Mouse (Mus musculus) midbrain, embryonic 14.5 days (tissue): ENCODE measurements around the gene Cdk12. TPM values are rescaled to one million over a fixed set of nuclear protein-coding genes. Genes with fewer than 3 reads are reported as not detected.

Experiments
- ATAC-seq: fragments of 200-750 bp; cut with Nextera tagmentation; 2 replicates; pipeline ENCODE4 v1.8.0; 2017; ENCODE audit warnings: moderate number of reproducible peaks, moderate library complexity; ENCODE audit not compliant: low FRiP score, low TSS enrichment
- DNase-seq: peaks from one replicate; pipeline ENCODE4 v3.0.0-alpha.2; 2015
- H3K27ac ChIP-seq: fragments of 300-500 bp; sonication (generic); replicated peaks from 2 replicates; pipeline ENCODE4 v1.5.1; 2014; ENCODE audit warnings: mild to moderate bottlenecking, low read depth, low read length, moderate library complexity
- H3K27me3 ChIP-seq: fragments of 300-500 bp; sonication (generic); 2 replicates; pipeline ENCODE4 v1.6.1; 2014; ENCODE audit warnings: low read length, control low read depth, mixed read lengths; ENCODE audit not compliant: control insufficient read depth, insufficient read depth
- H3K36me3 ChIP-seq: fragments of 300-500 bp; sonication (generic); 2 replicates; pipeline ENCODE4 v1.6.1; 2014; ENCODE audit warnings: low read length, control low read depth; ENCODE audit not compliant: control insufficient read depth, insufficient read depth
- H3K4me1 ChIP-seq: fragments of 300-500 bp; sonication (generic); 2 replicates; pipeline ENCODE4 v1.6.1; 2014; ENCODE audit warnings: mild to moderate bottlenecking, antibody characterized with exemption, low read length, control low read depth; ENCODE audit not compliant: control insufficient read depth, insufficient read depth
- H3K4me2 ChIP-seq: fragments of 300-500 bp; sonication (generic); 2 replicates; pipeline ENCODE4 v1.6.1; 2014; ENCODE audit warnings: mild to moderate bottlenecking, low read length, moderate library complexity
- H3K4me3 ChIP-seq: fragments of 300-500 bp; sonication (generic); replicated peaks from 2 replicates; pipeline ENCODE4 v1.5.1; 2014; ENCODE audit warnings: low read depth, low read length
- H3K9ac ChIP-seq: fragments of 300-500 bp; sonication (generic); replicated peaks from 2 replicates; pipeline ENCODE4 v1.6.1; 2014; ENCODE audit warnings: mild to moderate bottlenecking, low read length, moderate library complexity
- H3K9me3 ChIP-seq: fragments of 300-500 bp; sonication (generic); 2 replicates; pipeline ENCODE4 v1.6.1; 2016; ENCODE audit warnings: low read length, control low read depth, mixed read lengths; ENCODE audit not compliant: control insufficient read depth
- WGBS: fragments of 180-500 bp; shearing (Covaris S2); extraction: QIAGEN DNeasy Blood & Tissue Kit; methylation state at CpG from one replicate; pipeline ENCODE4 v1.1.7; 2014; 5-methylcytosine and 5-hydroxymethylcytosine counted together
- polyA plus RNA-seq: library from polyadenylated mRNA; unstranded; fragments of >200 nt; fragmentation: Nextera tagmentation; extraction: Ambion mirVana; gene quantifications from 2 replicates; pipeline ENCODE4 v1.2.1, GENCODE M21; 2014

Gene Cdk12
- polyA plus RNA-seq, 1 experiment from 2014 or later: 12.4 TPM

DNA sequence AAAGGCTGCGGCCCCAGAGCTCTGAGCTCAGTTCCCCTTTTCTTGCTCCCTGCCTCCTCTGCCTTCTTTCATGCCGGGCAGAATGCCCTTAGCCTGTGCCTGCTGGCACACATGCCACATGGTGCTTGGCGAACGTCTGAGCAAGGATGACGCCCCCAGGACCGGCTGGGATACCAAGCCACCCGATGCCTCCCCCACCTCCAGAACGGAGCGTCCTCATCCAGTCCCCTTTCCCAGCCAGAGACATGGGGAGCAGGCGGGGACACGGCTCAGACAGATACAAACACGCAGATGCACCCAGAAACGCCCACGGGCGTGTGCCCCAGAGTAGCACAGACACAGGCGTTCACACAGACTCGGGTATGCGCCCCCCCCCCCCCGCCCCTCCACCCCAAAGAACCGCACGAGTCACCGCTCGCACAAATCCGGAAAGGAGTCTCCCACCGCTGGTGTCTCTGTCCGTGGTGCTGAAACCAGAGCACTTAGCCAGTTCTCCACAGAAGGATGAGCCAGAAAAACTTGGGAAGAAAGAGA, 111.0 kb downstream of the Cdk12 start:
- Histone ChIP-seq H3K4me1 (no peaks in the 10 kb centered on the region), H3K4me2 (0 out of 2 replicates have a peak overlapping the region, but pooled peaks have one; percentile 19), H3K36me3 (no peaks in the 10 kb centered on the region), H3K9me3 (no peaks in the 10 kb centered on the region), H3K27me3 (peaks cover 65% of the 10 kb centered on the region), H3K4me3 (no peak overlapping the region), H3K27ac (no peak overlapping the region), H3K9ac (no peak overlapping the region)
- 1% methylated on average over 26 of the region's 26 CpGs for WGBS
- ATAC-seq: no peak
- peak; percentile 71 for DNase-seq

- H3K4me3 ChIP-seq: no peak overlapping the region
- H3K9ac ChIP-seq: no peak overlapping the region
- DNase-seq: no peak
- WGBS: 2% methylated on average over 7 of the region's 7 CpGs
- H3K4me1 ChIP-seq: no peaks in the 10 kb centered on the region
- H3K9me3 ChIP-seq: no peaks in the 10 kb centered on the region
- no peak overlapping the region for H3K27ac ChIP-seq
- no peak overlapping the region for H3K4me2 ChIP-seq
- H3K36me3 ChIP-seq: no peaks in the 10 kb centered on the region
- peaks cover 91% of the 10 kb centered on the region for H3K27me3 ChIP-seq
- no peak for ATAC-seq
Observed at GRCm38 (mm10) chr11:98317479-98317878, 114.6 kb downstream of the Cdk12 start.

DNA sequence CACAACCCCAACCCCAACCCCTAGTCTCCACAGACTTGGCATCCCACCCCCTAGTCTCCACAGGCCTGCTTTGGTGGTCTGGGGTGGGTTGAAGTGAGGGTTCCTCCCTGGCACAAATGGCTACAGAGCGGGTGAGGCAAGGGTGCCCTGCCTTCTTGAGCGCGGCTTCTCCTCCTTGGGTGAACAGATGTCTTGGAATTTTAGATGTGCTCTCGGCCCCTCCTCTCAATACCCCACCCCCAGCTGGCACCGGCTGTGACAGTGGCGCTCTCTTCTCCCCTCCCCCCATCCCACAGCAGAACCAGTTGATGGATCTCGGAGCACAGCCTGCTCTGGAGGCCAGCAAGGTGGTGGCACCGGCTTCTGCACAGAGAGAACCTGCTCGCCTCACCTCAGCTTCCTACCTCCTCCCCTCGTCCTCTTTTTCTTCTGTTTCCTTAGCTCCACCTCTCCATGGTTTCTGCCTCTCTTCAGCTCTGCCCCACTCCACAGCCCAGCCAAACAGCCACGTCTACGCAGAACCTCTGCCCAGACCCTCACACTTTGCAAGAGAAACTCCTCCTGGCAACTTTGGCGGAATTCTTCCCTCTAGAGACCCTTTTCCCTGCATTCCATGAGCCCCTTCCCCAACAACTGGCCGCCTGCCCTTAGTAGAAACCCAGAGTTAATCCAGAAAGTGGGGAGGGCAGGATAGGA, 115.7 kb downstream of the Cdk12 start:
- no peak overlapping the region for H3K27ac ChIP-seq

DNA sequence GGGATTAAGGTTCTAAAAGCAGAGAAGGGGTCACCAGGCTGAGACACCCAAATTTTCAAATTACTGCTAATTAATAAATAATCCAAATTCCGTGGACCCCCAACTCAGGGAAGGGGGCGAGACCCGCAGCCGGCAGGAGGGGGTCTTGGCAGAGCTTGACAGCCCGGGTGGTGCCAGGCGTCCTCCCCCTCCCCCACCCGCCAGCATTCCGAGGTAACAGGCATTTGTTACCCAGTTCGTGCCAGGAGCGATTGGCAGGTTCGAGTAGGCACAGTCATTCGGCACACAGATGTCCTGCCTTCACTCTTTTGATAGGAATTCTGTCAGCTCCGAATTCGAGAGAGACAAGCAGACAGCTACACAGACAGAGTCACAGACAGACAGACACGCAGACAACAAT, 116.3 kb downstream of the Cdk12 start:
- Histone ChIP-seq H3K36me3 (no peaks in the 10 kb centered on the region), H3K27me3 (peaks cover 95% of the 10 kb centered on the region), H3K4me3 (no peak overlapping the region), H3K4me1 (no peaks in the 10 kb centered on the region), H3K4me2 (no peak overlapping the region), H3K9me3 (no peaks in the 10 kb centered on the region), H3K9ac (no peak overlapping the region), H3K27ac (no peak overlapping the region)
- WGBS: 1% methylated on average over 15 of the region's 15 CpGs
- DNase-seq (no peak), ATAC-seq (no peak)

More for the DNA sequence above, 115.7 kb downstream of the Cdk12 start:
- Histone ChIP-seq H3K9ac (no peak overlapping the region), H3K9me3 (no peaks in the 10 kb centered on the region), H3K4me1 (no peaks in the 10 kb centered on the region), H3K27me3 (peaks cover 95% of the 10 kb centered on the region), H3K4me2 (no peak overlapping the region), H3K4me3 (no peak overlapping the region), H3K36me3 (no peaks in the 10 kb centered on the region)
- no peak for ATAC-seq
- no peak for DNase-seq
- under 1% methylated on average over 14 of the region's 14 CpGs for WGBS

DNA sequence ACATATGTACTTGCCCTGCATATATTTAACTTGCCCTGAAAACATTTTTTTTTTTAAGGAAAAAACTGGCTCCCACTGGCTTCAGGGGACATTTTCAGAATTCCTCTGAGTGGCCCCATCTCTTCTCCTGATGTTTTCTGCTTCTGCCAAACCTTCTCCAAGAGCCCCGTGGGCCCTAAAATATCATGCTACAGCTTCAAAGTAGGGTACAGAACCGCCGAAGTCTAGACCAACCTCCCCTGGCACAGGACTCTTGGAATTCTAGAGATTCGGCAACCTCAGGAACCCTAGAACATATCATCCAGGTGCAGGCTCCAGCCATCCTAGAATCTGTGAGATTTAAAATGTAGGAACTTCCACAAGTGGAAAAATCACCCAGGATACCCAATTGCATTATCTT, 116.7 kb downstream of the Cdk12 start:
- H3K4me2 ChIP-seq: no peak overlapping the region

DNA sequence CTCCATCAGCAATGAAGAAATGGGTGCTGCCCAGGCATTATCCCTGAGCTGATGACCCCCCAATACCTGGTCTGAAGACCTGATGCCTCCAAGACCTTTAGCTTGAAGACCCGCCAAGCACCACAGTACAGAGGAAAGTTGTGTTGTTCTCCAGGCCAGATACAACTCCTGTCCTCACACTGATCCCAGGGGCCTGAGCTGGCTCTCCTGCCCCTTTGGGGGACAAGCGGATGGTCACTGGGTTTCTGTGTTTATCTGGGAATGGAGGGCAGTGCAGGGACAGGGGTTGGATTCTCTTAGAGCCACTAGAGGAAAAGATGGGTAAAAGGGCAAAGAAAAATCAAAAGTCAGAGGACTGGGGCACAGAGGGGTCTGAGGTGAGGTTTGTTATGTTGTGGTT, 117.1 kb downstream of the Cdk12 start:
- H3K27ac ChIP-seq: no peak overlapping the region
- no peaks in the 10 kb centered on the region for H3K9me3 ChIP-seq
- H3K4me3 ChIP-seq: no peak overlapping the region
- no peak overlapping the region for H3K9ac ChIP-seq
- ATAC-seq (no peak), DNase-seq (no peak)
- H3K36me3 ChIP-seq: no peaks in the 10 kb centered on the region
- WGBS: 3% methylated on average over 2 of the region's 2 CpGs
- H3K4me1 ChIP-seq: no peaks in the 10 kb centered on the region
- no peak overlapping the region for H3K4me2 ChIP-seq
- H3K27me3 ChIP-seq: peaks cover 99% of the 10 kb centered on the region

More for the DNA sequence above, 116.7 kb downstream of the Cdk12 start:
- no peaks in the 10 kb centered on the region for H3K4me1 ChIP-seq
- H3K27ac ChIP-seq: no peak overlapping the region
- no peak overlapping the region for H3K9ac ChIP-seq
- ATAC-seq: no peak
- 10% methylated on average over 4 of the region's 4 CpGs for WGBS
- no peaks in the 10 kb centered on the region for H3K9me3 ChIP-seq
- H3K36me3 ChIP-seq: no peaks in the 10 kb centered on the region
- no peak for DNase-seq
- H3K27me3 ChIP-seq: peaks cover 95% of the 10 kb centered on the region
- H3K4me3 ChIP-seq: no peak overlapping the region

GRCm38 (mm10) chr11:98320381-98320780, 117.5 kb downstream of the Cdk12 start:
- no peaks in the 10 kb centered on the region for H3K9me3 ChIP-seq
- H3K27me3 ChIP-seq: peaks cover 99% of the 10 kb centered on the region
- ATAC-seq (no peak), DNase-seq (no peak)
- no peak overlapping the region for H3K4me3 ChIP-seq
- H3K4me2 ChIP-seq: no peak overlapping the region
- 9% methylated on average over 12 of the region's 12 CpGs for WGBS
- H3K36me3 ChIP-seq: no peaks in the 10 kb centered on the region
- H3K9ac ChIP-seq: no peak overlapping the region
- no peak overlapping the region for H3K27ac ChIP-seq
- no peaks in the 10 kb centered on the region for H3K4me1 ChIP-seq

DNA sequence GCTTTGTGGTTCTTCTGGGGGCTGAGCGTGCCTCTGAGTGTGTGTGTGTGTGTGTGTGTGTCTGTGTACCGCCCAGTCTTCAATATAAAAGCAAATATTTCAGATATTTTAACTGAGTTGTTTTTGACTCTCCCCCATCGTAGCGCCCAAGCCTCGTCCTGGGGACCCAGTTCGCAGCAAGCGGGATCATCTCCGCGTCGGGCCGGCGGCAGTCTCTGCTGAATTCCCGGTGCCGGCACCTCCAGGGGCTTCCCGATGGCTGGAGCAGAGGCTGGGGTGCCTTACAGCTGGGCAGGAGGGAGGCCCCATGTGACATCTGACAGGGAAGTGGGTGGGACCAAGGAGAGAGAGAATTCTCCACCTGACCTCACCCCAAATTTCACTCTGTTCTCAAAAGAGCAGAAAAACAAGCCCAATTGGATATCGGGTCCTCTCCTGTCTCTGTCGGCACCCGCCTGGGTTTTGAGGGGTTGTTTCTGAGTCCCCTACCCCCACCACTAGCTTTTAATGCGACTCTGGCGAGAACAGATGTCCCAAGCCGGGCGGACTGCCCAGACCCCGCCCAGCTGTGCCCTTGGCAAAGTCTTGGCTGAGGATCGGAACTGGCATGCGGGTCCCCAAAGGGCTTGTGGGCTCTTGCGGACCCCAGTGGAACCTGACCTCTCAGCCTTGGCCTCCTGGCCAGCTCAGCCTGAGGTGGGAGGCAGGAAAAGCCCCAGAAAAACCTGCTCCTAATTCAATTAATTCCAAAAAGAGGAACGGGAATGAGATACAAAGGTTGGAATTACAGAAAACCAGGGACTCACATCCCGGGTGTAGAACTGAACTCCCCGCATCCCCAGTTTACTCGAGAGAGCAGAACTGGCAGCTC, 118.2 kb downstream of the Cdk12 start:
- ATAC-seq (no peak), DNase-seq (peak; percentile 58)
- Histone ChIP-seq H3K36me3 (no peaks in the 10 kb centered on the region), H3K27me3 (peaks cover 99% of the 10 kb centered on the region), H3K4me1 (no peaks in the 10 kb centered on the region), H3K27ac (no peak overlapping the region), H3K9me3 (no peaks in the 10 kb centered on the region), H3K9ac (no peak overlapping the region), H3K4me3 (no peak overlapping the region), H3K4me2 (peak overlapping the region; percentile 25; the same call in 1 of the 2 replicates)
- 1% methylated on average over 30 of the region's 30 CpGs for WGBS
